Mouse (Mus musculus) cerebellum, adult 11-12 months (tissue): ENCODE results near the gene Actn3.
"Not testable (repeated sequence)": the region's sequence is repeated elsewhere in the genome, so short reads cannot be mapped to it uniquely, and the experiment has no call there.

ENCODE experiments used
- DNase-seq: peaks from one replicate; pipeline ENCODE4 v3.0.0; 2022

Gene Actn3

DNA sequence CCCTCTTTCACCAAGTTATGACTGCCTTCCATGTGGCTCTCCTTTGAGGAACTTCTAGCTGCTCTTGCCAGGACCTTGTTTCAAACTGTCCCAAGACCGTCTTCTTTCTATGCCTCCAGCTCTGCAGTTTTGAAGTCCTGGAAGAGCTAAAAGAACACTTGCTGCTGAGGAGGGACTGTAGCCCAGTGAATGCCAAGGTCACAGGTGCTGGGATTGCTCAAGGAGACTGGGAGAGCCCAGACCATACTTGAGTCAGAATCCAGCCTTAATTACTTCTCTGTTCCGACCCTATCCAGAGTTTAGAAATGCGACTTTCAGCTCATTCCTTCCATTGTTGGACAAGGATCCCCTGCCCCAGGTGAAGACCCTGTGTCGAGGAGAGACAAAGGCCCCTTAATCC lies 21.8 kb downstream of the Actn3 start:
- no peak for DNase-seq

DNA sequence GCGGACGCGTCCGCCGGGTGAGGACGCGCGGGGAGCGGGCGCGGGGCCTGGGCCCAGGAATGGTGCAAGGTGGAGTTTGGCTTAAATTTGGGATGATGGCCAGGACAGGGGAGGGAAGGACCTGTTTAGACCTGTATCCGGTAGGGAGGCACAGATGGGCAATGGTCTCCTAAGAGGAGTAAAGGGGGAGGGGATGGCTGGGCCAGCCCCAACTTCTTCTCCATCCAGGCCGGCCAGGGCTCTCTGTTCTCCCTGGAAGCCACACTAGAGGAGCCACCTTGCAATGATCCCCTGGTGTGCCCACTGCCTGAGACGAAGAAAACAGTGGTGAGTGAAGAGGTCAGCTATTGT lies 22.3 kb downstream of the Actn3 start:
- no peak for DNase-seq

DNA sequence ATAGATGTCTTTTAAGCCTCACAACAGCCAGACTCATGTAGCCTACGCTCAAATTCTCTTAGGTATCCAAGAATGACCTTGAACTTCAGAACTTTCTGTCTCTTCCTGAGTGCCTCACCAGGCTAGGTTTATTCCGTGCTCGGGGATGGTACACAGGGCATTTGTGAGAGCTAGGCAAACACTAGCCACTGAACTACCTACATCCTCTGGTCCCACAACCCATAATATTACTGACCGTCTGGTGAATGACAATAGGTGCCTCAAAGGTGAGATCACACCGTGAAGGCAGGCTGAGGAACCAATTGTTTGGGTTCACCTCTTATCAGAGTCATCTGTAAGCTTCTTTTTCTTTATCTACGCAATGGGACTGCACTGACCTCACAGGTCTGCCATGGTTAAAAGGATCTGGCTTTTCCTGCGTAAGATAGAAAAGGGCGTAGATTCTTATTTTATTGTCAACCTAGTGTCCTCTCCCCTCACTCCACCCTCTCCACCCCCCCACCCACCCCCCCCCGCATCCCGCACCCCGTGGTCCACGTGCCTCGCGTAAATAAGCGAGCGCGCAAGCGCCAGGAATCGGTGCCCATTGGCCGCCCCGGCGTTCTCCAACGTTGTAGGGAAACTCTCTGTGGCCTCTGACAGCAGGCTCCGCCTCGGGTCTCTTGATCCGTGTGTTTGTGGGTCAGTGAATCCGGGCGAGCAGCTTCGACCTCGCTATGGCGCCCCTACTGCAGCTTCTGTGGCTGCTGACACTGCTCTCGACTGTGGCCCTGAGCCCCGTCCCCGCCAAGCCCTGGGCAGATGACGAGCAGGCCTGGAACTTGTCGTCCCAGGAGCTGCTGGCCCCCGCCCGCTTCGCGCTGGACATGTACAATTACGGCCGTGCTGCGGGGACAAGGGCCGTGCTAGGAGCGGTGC lies 22.9 kb downstream of the Actn3 start, which contains the start of gene Ctsf:
TSS of gene Ctsf (plus strand) at position 579 of the 918 bp plus-strand sequence.
- peak; percentile 95 for DNase-seq

DNA sequence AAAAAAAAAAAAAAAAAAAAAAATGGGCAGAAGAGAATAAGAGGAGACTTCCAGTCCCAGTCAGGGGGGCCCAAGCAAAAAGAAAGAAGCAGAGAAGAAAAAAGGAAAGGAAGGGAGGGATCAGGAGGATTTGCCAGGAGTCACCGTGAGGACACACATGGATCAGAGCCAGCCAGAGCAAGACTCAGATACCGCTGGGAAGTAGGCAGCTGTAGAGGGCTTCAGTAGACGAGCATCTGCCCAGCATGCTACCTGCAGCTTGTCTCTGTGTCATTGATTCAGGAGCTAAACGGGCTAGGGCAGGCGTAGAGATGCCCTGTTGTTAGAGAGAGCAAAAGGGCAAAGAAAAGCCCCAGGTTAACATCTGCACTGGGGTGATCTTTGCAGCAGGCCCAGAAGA lies 27.4 kb downstream of the Actn3 start:
- DNase-seq: no peak

DNA sequence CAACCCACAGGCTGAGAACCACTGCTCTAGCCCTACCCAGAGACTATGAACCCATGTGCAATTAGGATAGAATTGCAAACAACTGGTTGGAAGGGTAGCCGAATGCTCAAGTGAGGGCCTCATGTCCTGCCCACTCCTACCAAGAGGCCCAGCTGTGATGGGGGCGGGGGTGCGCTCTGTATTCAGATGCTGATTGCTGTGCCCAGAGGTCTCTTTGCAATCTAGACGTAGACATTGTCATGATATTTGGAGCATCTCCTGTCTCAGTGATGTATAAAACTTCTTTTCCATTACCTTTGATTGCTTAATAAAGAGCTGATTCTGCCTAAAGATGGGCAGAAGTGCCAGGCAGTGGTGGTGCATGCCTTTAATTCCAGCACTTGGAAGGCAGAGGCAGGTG lies 27.9 kb downstream of the Actn3 start:
- DNase-seq: no peak

DNA sequence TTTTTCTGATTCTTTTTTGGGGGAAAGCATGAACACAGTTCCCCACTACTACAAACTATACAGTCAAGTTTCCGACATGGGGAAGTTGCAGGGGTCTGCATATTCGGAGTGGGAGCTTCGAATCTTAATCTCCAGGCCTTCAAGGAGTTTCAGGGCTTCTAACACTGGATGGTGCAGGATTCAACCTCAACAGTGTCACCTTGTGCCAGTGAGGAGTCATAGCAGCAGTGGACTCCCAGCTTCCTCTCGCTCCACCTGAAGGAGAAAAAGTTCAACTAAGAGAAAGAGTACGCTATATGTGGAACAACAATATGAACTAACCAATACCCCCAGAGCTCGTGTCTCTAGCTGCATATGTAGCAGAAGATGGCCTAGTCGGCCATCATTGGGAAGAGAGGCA lies 30.2 kb downstream of the Actn3 start:
- DNase-seq: no peak

DNA sequence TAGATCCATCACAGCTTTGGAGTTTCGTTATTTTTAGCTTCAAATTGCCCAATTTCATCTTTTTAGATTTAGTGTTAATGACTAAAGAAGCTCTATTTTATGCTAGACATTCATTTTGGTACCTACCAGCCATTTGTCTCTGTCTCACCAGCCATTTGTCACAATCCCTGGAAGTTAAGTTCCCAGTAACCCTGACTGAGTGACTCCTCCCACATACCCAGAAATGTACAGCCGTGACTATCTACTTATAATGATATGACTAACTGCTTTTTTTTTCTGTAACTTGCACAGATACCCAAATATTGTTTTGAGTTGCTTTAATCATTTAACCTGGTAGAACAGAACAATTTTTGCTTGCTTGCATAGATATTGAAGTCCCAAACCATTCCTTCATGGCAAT lies 31.9 kb downstream of the Actn3 start:
- DNase-seq: no peak

DNA sequence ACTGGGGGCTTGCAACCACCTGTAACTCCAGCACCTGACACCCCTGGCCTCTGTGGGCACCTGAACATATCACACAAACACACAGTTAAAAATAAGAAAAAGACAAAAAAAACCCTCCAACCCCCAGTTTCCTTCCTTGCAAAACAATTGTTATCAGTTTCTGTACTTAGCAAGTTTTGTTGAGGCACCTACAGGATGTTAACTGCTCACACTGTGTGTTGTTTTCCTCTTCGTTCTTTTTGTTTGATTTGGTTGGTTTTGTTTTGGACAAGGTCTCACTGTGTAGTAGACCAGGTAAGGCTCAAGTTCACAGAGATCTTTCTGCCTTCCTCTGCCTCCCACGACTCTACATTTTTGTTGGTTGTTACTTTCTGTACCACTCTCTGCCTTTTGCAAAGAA lies 35.1 kb downstream of the Actn3 start:
- DNase-seq: no peak

DNA sequence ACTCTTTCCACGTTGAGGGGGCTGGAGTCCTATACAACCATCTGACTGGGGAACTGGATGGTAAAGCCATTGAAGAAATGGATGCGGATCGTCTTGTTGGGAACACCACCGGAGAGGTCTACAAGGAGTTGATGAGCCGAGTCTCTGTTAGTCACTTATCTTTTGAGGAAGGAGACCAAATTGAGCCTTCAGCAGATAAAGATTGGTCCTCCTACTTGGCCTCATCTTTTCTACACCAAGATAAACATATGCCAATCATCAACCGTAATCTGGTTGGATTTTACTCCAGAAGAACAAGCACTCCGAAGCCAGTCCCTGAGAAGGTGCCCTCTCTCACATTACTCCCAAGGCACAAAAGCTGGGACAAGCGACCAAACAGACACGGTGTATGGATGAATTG lies 36.9 kb downstream of the Actn3 start:
- DNase-seq: no peak

DNA sequence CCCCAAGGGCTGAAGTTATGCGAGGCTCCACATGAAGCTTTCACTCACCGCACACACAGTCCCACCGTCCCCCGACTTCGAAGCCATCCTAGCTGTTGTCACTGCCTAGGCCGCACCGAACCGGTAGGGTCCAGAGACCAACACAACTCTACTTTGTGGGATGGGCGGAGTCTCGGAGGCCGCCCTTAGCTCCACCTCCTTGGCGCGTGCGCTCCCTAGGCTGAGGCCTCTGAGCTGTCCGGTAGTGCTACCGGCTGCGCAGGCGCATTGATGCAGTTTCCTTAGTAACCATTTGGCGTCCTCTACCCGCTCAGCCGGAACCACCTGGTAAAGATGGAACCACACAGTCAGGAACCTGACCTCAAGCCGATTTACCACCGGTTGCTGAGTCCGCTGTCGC lies 38.6 kb downstream of the Actn3 start, which contains the start of the genes Ccs and Ccdc87:
TSS of gene Ccs (minus strand) at position 184 of the 400 bp plus-strand sequence.
TSS of gene Ccdc87 (plus strand) at position 218 of the 400 bp plus-strand sequence.
- peak; percentile 97 for DNase-seq

DNA sequence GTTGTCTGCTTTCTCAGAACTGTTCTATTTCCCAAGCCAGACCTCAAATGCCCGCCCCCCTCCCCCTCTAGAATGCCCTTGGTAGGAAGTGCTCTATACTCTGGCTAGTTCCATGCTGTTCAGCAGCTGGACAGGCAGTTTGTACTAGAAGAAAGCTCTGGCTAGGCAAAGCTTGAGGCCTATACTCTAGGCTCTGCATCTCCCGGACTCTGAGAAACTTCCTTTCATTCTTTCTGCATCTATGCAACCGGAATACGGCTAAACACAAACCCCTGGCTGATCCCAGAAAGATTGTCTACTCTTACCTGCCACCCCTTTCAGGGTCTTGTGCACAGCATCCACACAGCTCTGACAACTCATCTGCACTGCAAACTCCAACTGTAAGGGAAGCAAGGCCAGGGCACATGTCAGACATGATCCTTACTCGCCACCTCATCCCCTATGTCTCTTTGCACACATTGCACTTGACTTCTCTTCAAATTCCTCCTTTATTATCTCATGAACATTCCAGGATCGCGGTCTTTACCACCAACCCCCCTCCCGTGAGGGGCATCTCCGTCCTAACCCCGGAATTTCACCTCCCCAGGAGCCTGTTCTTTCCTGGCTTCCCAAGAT lies 39.1 kb downstream of the Actn3 start:
- DNase-seq: no peak

DNA sequence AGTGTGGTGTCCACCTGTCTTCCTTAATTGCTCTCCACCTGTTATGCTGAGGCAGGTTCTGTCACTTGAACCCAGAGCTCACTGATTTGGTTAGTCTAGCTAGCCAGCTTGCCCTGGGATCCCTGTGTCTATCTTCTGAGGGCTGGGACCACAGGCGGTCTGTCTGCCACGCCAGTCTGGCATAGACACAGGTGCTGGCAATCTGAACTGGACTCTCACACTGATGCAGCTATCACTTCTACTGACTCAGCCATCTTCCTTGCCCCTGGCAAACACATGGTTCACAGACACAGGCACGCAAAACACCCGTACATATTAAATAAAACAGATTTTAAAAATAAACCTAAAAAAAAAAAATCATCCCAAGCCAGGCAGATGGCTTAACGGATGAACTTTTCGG lies 40.7 kb downstream of the Actn3 start:
- no peak for DNase-seq

DNA sequence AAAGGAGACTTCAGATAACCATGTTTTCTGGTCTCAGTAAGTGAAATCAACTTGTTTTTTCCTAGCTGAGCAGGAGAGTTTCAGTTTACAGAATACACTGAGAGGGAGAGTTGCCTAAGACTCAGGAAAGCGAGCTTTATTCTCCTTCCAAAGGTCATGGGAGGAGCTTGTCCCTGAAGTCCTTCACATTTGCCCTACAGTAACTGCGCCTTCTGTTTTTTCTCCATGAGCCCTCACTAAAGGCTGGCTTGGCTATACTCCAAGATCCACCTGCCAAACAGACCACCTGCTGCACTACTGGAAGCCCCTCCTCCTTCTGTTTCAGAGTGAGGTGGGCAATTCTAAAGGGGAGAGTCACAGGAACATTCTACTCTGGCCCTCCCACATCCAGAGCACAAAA lies 41.6 kb downstream of the Actn3 start:
- no peak for DNase-seq

DNA sequence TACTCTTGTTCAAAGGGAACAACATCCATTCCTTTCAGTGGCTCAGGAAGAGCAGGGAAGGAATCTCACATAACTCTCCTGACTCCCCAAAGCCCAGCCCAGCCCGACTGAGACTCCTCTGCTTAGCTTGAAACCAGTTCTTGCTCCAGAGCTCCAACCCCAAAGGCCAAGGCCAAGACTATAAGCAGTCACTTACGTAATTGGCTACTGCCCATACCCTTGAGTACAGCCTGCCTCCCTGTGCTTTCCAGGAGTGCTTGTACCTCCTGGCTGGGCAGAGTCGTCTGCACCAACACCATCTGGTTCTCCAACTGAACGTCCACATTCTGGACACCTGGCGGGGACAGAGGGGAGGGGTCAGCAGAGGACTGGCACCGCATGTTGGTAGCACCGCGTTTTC lies 43.7 kb downstream of the Actn3 start:
- no peak for DNase-seq

DNA sequence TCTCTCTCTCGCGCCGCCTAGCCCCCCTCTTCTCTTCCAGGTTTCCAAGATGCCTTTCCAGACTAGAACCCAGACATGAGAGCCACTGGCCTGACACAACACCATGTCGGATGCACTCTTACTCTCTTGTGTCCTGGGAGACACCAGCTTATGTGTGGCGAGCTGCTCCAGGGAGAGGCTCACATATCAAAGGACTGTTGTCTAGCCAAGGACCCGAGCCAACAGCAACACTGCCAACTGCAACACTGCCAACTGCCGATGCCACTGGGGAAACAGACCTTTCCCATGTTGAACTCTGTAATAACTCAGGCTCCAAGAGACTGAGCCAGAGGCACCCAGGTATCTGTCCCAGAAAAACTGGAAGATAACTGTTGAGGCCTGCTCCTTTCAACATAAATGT lies 48.6 kb downstream of the Actn3 start:
- DNase-seq: peak; percentile 80

DNA sequence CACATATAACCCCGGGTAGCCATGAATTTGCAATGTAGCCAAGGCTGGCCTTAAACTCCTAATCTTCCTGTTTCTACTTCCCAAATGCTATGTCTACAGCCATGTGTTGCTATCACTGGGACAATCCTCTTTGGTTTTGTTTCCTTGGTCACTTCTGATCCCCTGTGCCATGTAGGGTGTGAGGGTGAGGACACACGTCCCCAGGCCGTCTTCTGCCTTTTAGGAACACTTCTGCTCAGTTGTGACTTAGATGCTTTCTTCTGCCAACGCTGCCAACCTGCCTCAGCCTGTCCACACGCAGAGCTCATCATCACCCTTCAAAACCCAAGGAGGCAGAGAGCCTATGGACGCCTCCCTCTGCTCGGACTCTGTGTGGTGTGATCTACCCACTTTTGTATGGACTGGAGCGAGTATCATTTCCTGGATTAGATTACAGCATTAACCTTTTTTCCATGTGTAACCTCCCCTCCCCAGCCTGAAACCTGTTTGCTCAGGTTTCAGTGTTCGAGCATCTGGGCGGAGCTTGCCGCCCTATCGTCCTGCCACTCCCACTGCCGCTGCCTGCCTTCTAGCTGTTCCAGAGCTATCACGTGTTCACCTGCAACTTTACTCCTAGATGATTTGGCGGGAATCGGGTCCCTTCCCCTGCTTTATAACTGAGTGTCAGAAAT lies 49.1 kb downstream of the Actn3 start:
- DNase-seq: no peak

DNA sequence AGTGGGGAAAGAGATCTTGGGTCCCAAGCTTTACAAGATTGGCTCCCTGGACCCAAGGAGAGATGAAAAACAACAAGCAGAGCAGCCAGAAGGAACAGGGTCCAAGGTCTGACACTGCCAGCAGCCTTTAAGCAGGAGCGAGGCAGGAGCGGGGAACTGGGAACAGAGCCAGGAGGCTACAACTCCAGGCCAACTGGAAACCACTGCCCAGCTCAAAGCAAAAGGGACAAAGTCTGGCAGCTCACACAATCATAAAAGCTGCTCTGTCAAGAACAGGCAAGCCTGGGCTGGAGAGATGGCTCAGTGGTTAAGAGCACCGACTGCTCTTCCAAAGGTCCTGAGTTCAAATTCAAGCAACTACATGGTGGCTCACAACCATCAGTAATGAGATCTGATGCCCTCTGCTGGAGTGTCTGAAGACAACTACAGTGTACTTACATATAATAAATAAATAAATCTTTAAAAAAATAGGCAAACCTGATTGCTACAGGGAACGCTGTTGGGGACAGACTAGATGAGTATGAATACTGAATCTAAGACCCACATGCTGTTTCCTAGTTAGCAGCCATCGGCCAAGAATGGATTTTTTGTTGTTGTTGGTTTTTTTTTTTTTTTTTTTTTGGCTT lies 56.9 kb downstream of the Actn3 start:
- peak; percentile 54 for DNase-seq

DNA sequence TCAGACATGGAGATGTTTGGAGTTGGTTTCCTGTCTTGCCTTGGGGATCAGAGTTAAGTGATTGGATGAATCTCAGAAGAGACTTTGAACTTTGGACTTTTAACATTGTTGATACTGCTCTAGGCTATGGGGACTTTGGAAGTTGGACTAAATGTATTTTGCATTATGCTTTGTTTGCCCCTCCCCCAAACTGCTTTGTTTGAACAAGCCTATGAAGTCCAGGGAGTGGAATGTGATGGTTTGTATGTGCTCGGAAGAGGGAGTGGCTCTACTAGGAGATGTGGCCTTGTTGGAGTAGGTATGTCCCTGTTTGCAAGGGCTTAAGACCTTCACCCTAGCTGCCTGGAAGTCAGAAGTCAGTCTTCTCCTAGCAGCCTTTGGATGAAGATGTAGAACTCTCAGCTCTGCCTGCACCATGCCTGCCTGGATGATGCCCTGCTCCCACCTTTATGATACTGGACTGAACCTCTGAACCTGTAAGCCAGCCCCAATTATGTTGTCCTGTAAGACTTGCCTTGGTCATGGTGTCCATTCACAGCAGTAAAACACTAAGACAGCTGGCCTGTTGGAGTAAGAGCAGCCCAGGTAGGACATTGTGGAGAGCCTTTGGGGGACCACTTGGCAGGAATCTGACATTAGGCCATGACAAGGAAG lies 60.4 kb downstream of the Actn3 start:
- DNase-seq: no peak

DNA sequence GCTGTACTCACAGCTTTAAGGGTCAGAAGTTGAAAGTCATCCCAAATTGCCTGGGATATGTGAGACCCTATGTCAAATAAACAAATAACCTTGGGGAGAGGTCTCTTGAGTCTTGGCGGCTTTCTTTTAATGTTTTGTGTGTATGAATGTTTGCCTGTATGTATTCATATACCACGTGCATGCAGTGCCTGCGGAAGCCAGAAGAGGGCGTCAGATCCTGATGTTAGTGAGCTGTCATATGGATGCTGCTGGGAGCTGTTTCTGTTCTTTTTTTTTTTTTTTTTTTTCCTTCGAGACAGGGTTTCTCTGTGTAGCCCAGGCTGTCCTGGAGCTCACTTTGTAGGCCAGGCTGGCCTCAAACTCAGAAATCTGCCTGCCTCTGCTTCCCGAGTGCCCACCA lies 64.7 kb downstream of the Actn3 start:
- no peak for DNase-seq

DNA sequence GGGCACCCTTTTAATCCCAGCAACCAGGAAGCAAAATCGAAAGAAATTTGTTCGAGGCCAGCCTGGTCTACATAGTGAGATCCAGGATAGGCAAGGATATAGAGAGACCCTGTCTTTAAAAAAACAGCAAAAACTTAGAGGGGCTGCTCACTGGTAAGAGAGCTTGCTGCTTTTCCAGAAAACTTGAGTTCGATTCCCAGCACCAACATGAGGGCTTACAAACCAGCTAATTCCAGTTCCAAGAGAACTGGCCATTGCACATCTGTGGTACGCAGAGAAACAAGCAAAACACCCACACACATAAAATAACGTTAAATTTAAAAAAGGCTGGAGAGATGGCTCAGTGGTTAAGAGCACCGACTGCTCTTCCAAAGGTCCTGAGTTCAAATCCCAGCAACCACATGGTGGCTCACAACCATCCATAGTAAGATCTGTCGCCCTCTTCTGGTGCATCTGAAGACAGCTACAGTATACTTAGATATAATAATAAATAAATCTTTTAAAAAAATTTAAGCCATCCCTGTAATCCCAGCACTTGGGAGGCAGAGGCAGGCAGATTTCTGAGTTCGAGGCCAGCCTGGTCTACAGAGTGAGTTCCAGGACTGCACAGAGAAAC lies 65.3 kb downstream of the Actn3 start:
- DNase-seq: not testable (repeated sequence)

DNA sequence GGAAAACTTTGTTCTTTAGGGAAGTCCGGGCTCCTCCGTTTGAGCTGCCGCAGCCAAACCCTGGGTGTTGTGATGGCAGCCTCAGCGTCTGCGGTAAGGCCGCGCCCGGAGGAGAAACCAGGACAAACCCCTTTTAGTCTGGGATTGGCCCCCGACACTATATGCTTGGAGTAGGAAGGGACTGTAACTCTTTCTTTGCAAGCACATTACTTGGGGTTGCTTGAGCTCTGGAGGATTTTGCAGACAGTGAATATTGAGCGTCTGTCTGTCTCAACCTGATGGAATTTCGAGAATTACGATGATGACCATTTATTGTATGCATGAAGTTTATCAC lies 65.8 kb downstream of the Actn3 start:
- no peak for DNase-seq
